Mouse (Mus musculus) midbrain, embryonic 16.5 days (tissue): ENCODE data around the gene Gm20458. TPM values are rescaled to one million over a fixed set of nuclear protein-coding genes. Genes with fewer than 3 reads are reported as not detected.

ENCODE experiments used
- ATAC-seq: fragments of 200-750 bp; cut with Nextera tagmentation; 2 replicates; pipeline ENCODE4 v1.8.0; 2017; ENCODE audit warnings: moderate TSS enrichment
- H3K27ac ChIP-seq: fragments of 300-500 bp; sonication (generic); 2 replicates; pipeline ENCODE4 v1.5.1; 2014; ENCODE audit warnings: mild to moderate bottlenecking, low read length, mixed read lengths
- H3K27me3 ChIP-seq: fragments of 300-500 bp; sonication (generic); 2 replicates; pipeline ENCODE4 v1.6.1; 2014; ENCODE audit warnings: low read depth, low read length, mixed read lengths; ENCODE audit not compliant: control insufficient read depth, insufficient read depth
- H3K36me3 ChIP-seq: fragments of 300-500 bp; sonication (generic); 2 replicates; pipeline ENCODE4 v1.6.1; 2014; ENCODE audit warnings: mild to moderate bottlenecking, low read length, moderate library complexity, mixed read lengths; ENCODE audit not compliant: control insufficient read depth, insufficient read depth
- H3K4me1 ChIP-seq: fragments of 300-500 bp; sonication (generic); 2 replicates; pipeline ENCODE4 v1.6.1; 2014; ENCODE audit warnings: mild to moderate bottlenecking, low read length, mixed read lengths; ENCODE audit not compliant: control insufficient read depth, insufficient read depth
- H3K4me2 ChIP-seq: fragments of 300-500 bp; sonication (generic); 2 replicates; pipeline ENCODE4 v1.6.1; 2014; ENCODE audit warnings: mild to moderate bottlenecking, low read length, mixed read lengths
- H3K4me3 ChIP-seq: fragments of 300-500 bp; sonication (generic); 2 replicates; pipeline ENCODE4 v1.5.1; 2014; ENCODE audit warnings: low read depth, mild to moderate bottlenecking, low read length, moderate library complexity, mixed read lengths
- H3K9ac ChIP-seq: fragments of 300-500 bp; sonication (generic); 2 replicates; pipeline ENCODE4 v1.6.1; 2014; ENCODE audit warnings: low read depth, low read length, mixed read lengths
- H3K9me3 ChIP-seq: fragments of 300-500 bp; sonication (generic); replicated peaks from 2 replicates; pipeline ENCODE4 v1.6.1; 2014; ENCODE audit warnings: mild to moderate bottlenecking, low read length, mixed read lengths; ENCODE audit not compliant: control insufficient read depth, poor library complexity, severe bottlenecking
- WGBS: fragments of 180-500 bp; shearing (Covaris S2); extraction: QIAGEN DNeasy Blood & Tissue Kit; methylation state at CpG from one replicate; pipeline ENCODE4 v1.1.7; 2014; 5-methylcytosine and 5-hydroxymethylcytosine counted together
- polyA plus RNA-seq: library from polyadenylated mRNA; unstranded; fragments of >200 nt; fragmentation: Nextera tagmentation; extraction: Ambion mirVana; gene quantifications from 2 replicates; pipeline ENCODE4 v1.2.1, GENCODE M21; 2015

The Gm20458 gene
- polyA plus RNA-seq, 1 experiment from 2014 or later = 7.5 TPM

- peaks cover 41% of the 10 kb centered on the region for H3K36me3 ChIP-seq
- H3K4me1 ChIP-seq = peaks cover 9% of the 10 kb centered on the region
- 72% methylated on average over 5 of the region's 5 CpGs for WGBS
- no peak overlapping the region for H3K9ac ChIP-seq
- H3K4me3 ChIP-seq = no peak overlapping the region
- no peak for ATAC-seq
- no peaks in the 10 kb centered on the region for H3K27me3 ChIP-seq
- H3K4me2 ChIP-seq = no peak overlapping the region
- H3K27ac ChIP-seq = no peak overlapping the region
- H3K9me3 ChIP-seq = no peaks in the 10 kb centered on the region
These were observed 38.5 kb downstream of the Gm20458 start for GRCm38 (mm10) chr2:164499317-164499716.

- Histone ChIP-seq H3K4me3 (no peak overlapping the region), H3K36me3 (peaks cover 51% of the 10 kb centered on the region), H3K27me3 (no peaks in the 10 kb centered on the region), H3K4me1 (peaks cover 9% of the 10 kb centered on the region), H3K27ac (no peak overlapping the region), H3K9me3 (no peaks in the 10 kb centered on the region), H3K9ac (no peak overlapping the region), H3K4me2 (no peak overlapping the region)
- WGBS = 93% methylated on average over 7 of the region's 7 CpGs
- ATAC-seq = no peak
These were observed 39.7 kb downstream of the Gm20458 start for GRCm38 (mm10) chr2:164500511-164500910.

- Histone ChIP-seq H3K36me3 (peaks cover 48% of the 10 kb centered on the region), H3K27me3 (no peaks in the 10 kb centered on the region), H3K4me2 (no peak overlapping the region), H3K9me3 (no peaks in the 10 kb centered on the region), H3K9ac (no peak overlapping the region), H3K4me3 (no peak overlapping the region), H3K4me1 (no peaks in the 10 kb centered on the region), H3K27ac (no peak overlapping the region)
- no peak for ATAC-seq
- WGBS = 97% methylated on average over 3 of the region's 3 CpGs
These were observed 44.2 kb downstream of the Gm20458 start for GRCm38 (mm10) chr2:164504919-164505318.

- no peaks in the 10 kb centered on the region for H3K9me3 ChIP-seq
- H3K36me3 ChIP-seq = peaks cover 41% of the 10 kb centered on the region
- no peak overlapping the region for H3K4me3 ChIP-seq
- H3K4me1 ChIP-seq = no peaks in the 10 kb centered on the region
- no peak overlapping the region for H3K4me2 ChIP-seq
- ATAC-seq = no peak
- no peak overlapping the region for H3K9ac ChIP-seq
- no peaks in the 10 kb centered on the region for H3K27me3 ChIP-seq
- no peak overlapping the region for H3K27ac ChIP-seq
- 95% methylated on average over 4 of the region's 4 CpGs for WGBS
These were observed 45.0 kb downstream of the Gm20458 start for GRCm38 (mm10) chr2:164505619-164506347.

- Histone ChIP-seq H3K27ac (no peak overlapping the region), H3K9ac (no peak overlapping the region), H3K4me3 (no peak overlapping the region), H3K9me3 (no peaks in the 10 kb centered on the region), H3K36me3 (peaks cover 25% of the 10 kb centered on the region), H3K27me3 (no peaks in the 10 kb centered on the region), H3K4me1 (no peaks in the 10 kb centered on the region), H3K4me2 (no peak overlapping the region)
- 78% methylated on average over 19 of the region's 19 CpGs for WGBS
- no peak for ATAC-seq
These were observed 47.0 kb downstream of the Gm20458 start for GRCm38 (mm10) chr2:164507811-164508210.

GRCm38 (mm10) chr2:164510621-164511190 lies 49.9 kb downstream of the Gm20458 start:
- H3K27ac ChIP-seq = no peak overlapping the region
- no peaks in the 10 kb centered on the region for H3K9me3 ChIP-seq

GRCm38 (mm10) chr2:164512121-164512909 lies 51.5 kb downstream of the Gm20458 start:
- Histone ChIP-seq H3K4me3 (no peak overlapping the region), H3K9me3 (no peaks in the 10 kb centered on the region), H3K4me1 (no peaks in the 10 kb centered on the region), H3K4me2 (no peak overlapping the region), H3K27ac (no peak overlapping the region), H3K9ac (no peak overlapping the region), H3K27me3 (no peaks in the 10 kb centered on the region), H3K36me3 (no peaks in the 10 kb centered on the region)
- no peak for ATAC-seq
- 65% methylated on average over 11 of the region's 14 CpGs for WGBS

More at GRCm38 (mm10) chr2:164510621-164511190, 49.9 kb downstream of the Gm20458 start:
- Histone ChIP-seq H3K27me3 (no peaks in the 10 kb centered on the region), H3K36me3 (no peaks in the 10 kb centered on the region), H3K4me3 (no peak overlapping the region), H3K4me2 (no peak overlapping the region), H3K9ac (no peak overlapping the region), H3K4me1 (no peaks in the 10 kb centered on the region)
- no peak for ATAC-seq
- 49% methylated on average over 4 of the region's 5 CpGs for WGBS

GRCm38 (mm10) chr2:164513389-164513788 lies 52.6 kb downstream of the Gm20458 start:
- no peak for ATAC-seq
- 76% methylated on average over 8 of the region's 8 CpGs for WGBS
- Histone ChIP-seq H3K4me2 (no peak overlapping the region), H3K36me3 (no peaks in the 10 kb centered on the region), H3K27me3 (no peaks in the 10 kb centered on the region), H3K27ac (no peak overlapping the region), H3K4me1 (no peaks in the 10 kb centered on the region), H3K4me3 (no peak overlapping the region), H3K9ac (no peak overlapping the region), H3K9me3 (no peaks in the 10 kb centered on the region)

GRCm38 (mm10) chr2:164514916-164515315 lies 54.1 kb downstream of the Gm20458 start:
- no peak overlapping the region for H3K4me3 ChIP-seq
- H3K27ac ChIP-seq = no peak overlapping the region
- no peak overlapping the region for H3K4me2 ChIP-seq
- H3K27me3 ChIP-seq = no peaks in the 10 kb centered on the region
- H3K4me1 ChIP-seq = no peaks in the 10 kb centered on the region
- no peak for ATAC-seq
- H3K36me3 ChIP-seq = no peaks in the 10 kb centered on the region
- H3K9ac ChIP-seq = no peak overlapping the region
- WGBS = 79% methylated on average over 3 of the region's 3 CpGs
- no peaks in the 10 kb centered on the region for H3K9me3 ChIP-seq
